Mouse (Mus musculus): ENCODE data around the gene Snx20.
"Not testable (repeated sequence)": the region's sequence is repeated elsewhere in the genome, so short reads cannot be mapped to it uniquely, and the experiment has no call there.

Snx20 gene

GRCm38 (mm10) chr8:88635474-88636397 lies at the start of gene Snx20:
Gene Snx20, minus strand, starts transcription at chr8:88636128.
- no peak for DNase-seq (ENCODE audit: low spot score)

- DNase-seq (ENCODE audit: low spot score), result no peak
These were observed 47.8 kb upstream of the Snx20 start for GRCm38 (mm10) chr8:88683656-88684289.

- no peak for DNase-seq (ENCODE audit: low spot score)
These were observed 45.1 kb upstream of the Snx20 start for GRCm38 (mm10) chr8:88681046-88681445.

- DNase-seq (ENCODE audit: low spot score), result no peak
These were observed 44.6 kb upstream of the Snx20 start for GRCm38 (mm10) chr8:88680566-88680965.

- DNase-seq (ENCODE audit: low spot score), result no peak
These were observed 41.1 kb upstream of the Snx20 start for GRCm38 (mm10) chr8:88677071-88677470.

GRCm38 (mm10) chr8:88675372-88676165 lies 39.6 kb upstream of the Snx20 start:
- DNase-seq (ENCODE audit: low spot score), result no peak

- DNase-seq (ENCODE audit: low spot score), result no peak
These were observed 37.9 kb upstream of the Snx20 start for GRCm38 (mm10) chr8:88673859-88674258.

GRCm38 (mm10) chr8:88671575-88671974 lies 35.6 kb upstream of the Snx20 start:
- no peak for DNase-seq (ENCODE audit: low spot score)

GRCm38 (mm10) chr8:88670782-88671181 lies 34.9 kb upstream of the Snx20 start:
- DNase-seq (ENCODE audit: low spot score), result no peak

- DNase-seq (ENCODE audit: low spot score), result no peak
These were observed 32.6 kb upstream of the Snx20 start for GRCm38 (mm10) chr8:88668400-88669086.

GRCm38 (mm10) chr8:88666435-88666834 lies 30.5 kb upstream of the Snx20 start:
- no peak for DNase-seq (ENCODE audit: low spot score)

GRCm38 (mm10) chr8:88664947-88665346 lies 29.0 kb upstream of the Snx20 start:
- DNase-seq (ENCODE audit: low spot score), result no peak

- no peak for DNase-seq (ENCODE audit: low spot score)
These were observed 28.2 kb upstream of the Snx20 start for GRCm38 (mm10) chr8:88664121-88664520.

- no peak for DNase-seq (ENCODE audit: low spot score)
These were observed 26.5 kb upstream of the Snx20 start for GRCm38 (mm10) chr8:88662401-88662821.

- no peak for DNase-seq (ENCODE audit: low spot score)
These were observed 23.9 kb upstream of the Snx20 start for GRCm38 (mm10) chr8:88659873-88660272.

GRCm38 (mm10) chr8:88655334-88655733 lies 19.4 kb upstream of the Snx20 start:
- DNase-seq (ENCODE audit: low spot score), result no peak

GRCm38 (mm10) chr8:88651122-88651521 lies 15.2 kb upstream of the Snx20 start:
- DNase-seq (ENCODE audit: low spot score), result not testable (repeated sequence)

- no peak for DNase-seq (ENCODE audit: low spot score)
These were observed 14.2 kb upstream of the Snx20 start for GRCm38 (mm10) chr8:88650016-88650708.

GRCm38 (mm10) chr8:88648322-88648721 lies 12.4 kb upstream of the Snx20 start:
- DNase-seq (ENCODE audit: low spot score), result no peak

- no peak for DNase-seq (ENCODE audit: low spot score)
These were observed 11.2 kb upstream of the Snx20 start, which contains the start of gene Nod2 for GRCm38 (mm10) chr8:88646837-88647778. Gene Nod2, plus strand, starts transcription at chr8:88647315.
